Mouse (Mus musculus) liver, embryonic 16.5 days (tissue): ENCODE measurements around the gene 2510009E07Rik. TPM values are rescaled to one million over a fixed set of nuclear protein-coding genes. Genes with fewer than 3 reads are reported as not detected.
A peak's percentile ranks its signal among the peaks of the same experiment; 100 is the strongest.

Experiments
- ATAC-seq: fragments of 200-750 bp; cut with Nextera tagmentation; 2 replicates; pipeline ENCODE4 v1.8.0; 2017; ENCODE audit warnings: low read depth, mild to moderate bottlenecking, moderate number of reproducible peaks, moderate library complexity
- H3K27ac ChIP-seq: fragments of 300-500 bp; sonication (generic); 2 replicates; pipeline ENCODE4 v1.5.1; 2014; ENCODE audit warnings: mild to moderate bottlenecking, low read length
- H3K27me3 ChIP-seq: fragments of 300-500 bp; sonication (generic); 2 replicates; pipeline ENCODE4 v1.6.1; 2014; ENCODE audit warnings: low read depth, low read length, mixed read lengths; ENCODE audit not compliant: control insufficient read depth, insufficient read depth
- H3K36me3 ChIP-seq: fragments of 300-500 bp; sonication (generic); 2 replicates; pipeline ENCODE4 v1.6.1; 2014; ENCODE audit warnings: mild to moderate bottlenecking; ENCODE audit not compliant: control insufficient read depth, insufficient read depth
- H3K4me1 ChIP-seq: fragments of 300-500 bp; sonication (generic); 2 replicates; pipeline ENCODE4 v1.6.1; 2014; ENCODE audit warnings: low read depth, low read length, mixed read lengths; ENCODE audit not compliant: control insufficient read depth
- H3K4me2 ChIP-seq: fragments of 300-500 bp; sonication (generic); 2 replicates; pipeline ENCODE4 v1.6.1; 2014; ENCODE audit warnings: low read depth, low read length, mixed read lengths
- H3K4me3 ChIP-seq: fragments of 300-500 bp; sonication (generic); 2 replicates; pipeline ENCODE4 v1.5.1; 2014; ENCODE audit warnings: low read depth, mild to moderate bottlenecking, low read length
- H3K9ac ChIP-seq: fragments of 300-500 bp; sonication (generic); 2 replicates; pipeline ENCODE4 v1.6.1; 2014; ENCODE audit warnings: low read depth, low read length
- H3K9me3 ChIP-seq: fragments of 300-500 bp; sonication (generic); replicated peaks from 2 replicates; pipeline ENCODE4 v1.6.1; 2016; ENCODE audit warnings: low read length; ENCODE audit not compliant: control insufficient read depth
- WGBS: fragments of 180-500 bp; shearing (Covaris S2); extraction: QIAGEN DNeasy Blood & Tissue Kit; methylation state at CpG from one replicate; pipeline ENCODE4 v1.1.7; 2014; ENCODE audit not compliant: insufficient replicate concordance; 5-methylcytosine and 5-hydroxymethylcytosine counted together
- polyA plus RNA-seq: library from polyadenylated mRNA; unstranded; fragments of >200 nt; fragmentation: Nextera tagmentation; extraction: Ambion mirVana; gene quantifications from 2 replicates; pipeline ENCODE4 v1.2.1, GENCODE M21; 2015

2510009E07Rik gene
- 2.8 and 3.2 TPM in 2 replicates for polyA plus RNA-seq

GRCm38 (mm10) chr16:21694463-21695241, at the start of gene 2510009E07Rik:
2510009E07Rik (minus strand) TSS chr16:21694665.
- Histone ChIP-seq H3K9ac (peak within 1 kb of the TSS; percentile 65), H3K27me3 (peaks cover 26% of the 10 kb centered on the region), H3K4me3 (peak within 1 kb of the TSS; percentile 66), H3K27ac (peak within 1 kb of the TSS; percentile 52), H3K36me3 (no peaks in the 10 kb centered on the region), H3K4me2 (peak within 1 kb of the TSS; percentile 75), H3K9me3 (no peaks in the 10 kb centered on the region), H3K4me1 (no peaks in the 10 kb centered on the region)
- WGBS, result 1% methylated on average over 56 of the region's 61 CpGs
- ATAC-seq, result peak; percentile 84

- no peaks in the 10 kb centered on the region for H3K36me3 ChIP-seq
- H3K4me2 ChIP-seq, result no peak overlapping the region
- no peaks in the 10 kb centered on the region for H3K27me3 ChIP-seq
- no peak overlapping the region for H3K27ac ChIP-seq
- H3K4me3 ChIP-seq, result no peak overlapping the region
- no peak for ATAC-seq
- no peaks in the 10 kb centered on the region; the same call in 1 of the 2 replicates for H3K4me1 ChIP-seq
- WGBS, result 79% methylated on average over 6 of the region's 6 CpGs
- no peak overlapping the region for H3K9ac ChIP-seq
- H3K9me3 ChIP-seq, result no peaks in the 10 kb centered on the region
Measured at GRCm38 (mm10) chr16:21743401-21743800, 48.9 kb upstream of the 2510009E07Rik start.

DNA sequence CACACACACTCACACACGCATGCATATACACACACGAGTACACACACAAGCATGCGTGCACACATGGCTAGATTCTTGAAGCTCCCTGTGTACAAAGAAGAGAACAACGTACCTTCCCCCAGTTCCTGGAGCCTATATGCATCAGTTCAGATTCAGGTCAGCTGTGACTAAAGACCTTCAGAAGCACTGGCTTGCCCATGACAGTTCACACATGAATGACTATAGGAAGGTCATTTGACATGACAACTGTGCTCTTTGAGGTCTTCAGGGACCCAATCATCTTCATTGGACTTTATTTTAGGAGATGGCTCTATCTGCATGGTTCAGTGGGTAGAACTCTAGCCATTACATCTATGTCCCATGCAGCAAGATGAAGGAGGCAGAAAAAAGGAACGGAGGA, 48.4 kb upstream of the 2510009E07Rik start:
- WGBS, result 62% methylated on average over 5 of the region's 5 CpGs
- H3K9ac ChIP-seq, result no peak overlapping the region
- H3K4me2 ChIP-seq, result no peak overlapping the region
- H3K9me3 ChIP-seq, result no peaks in the 10 kb centered on the region
- ATAC-seq, result no peak
- H3K27me3 ChIP-seq, result no peaks in the 10 kb centered on the region
- no peak overlapping the region for H3K4me3 ChIP-seq
- H3K27ac ChIP-seq, result peak overlapping the region; percentile 30; the same call in 1 of the 2 replicates
- H3K36me3 ChIP-seq, result no peaks in the 10 kb centered on the region
- H3K4me1 ChIP-seq, result no peaks in the 10 kb centered on the region; the same call in 1 of the 2 replicates

- Histone ChIP-seq H3K4me3 (no peak overlapping the region), H3K27ac (peak overlapping the region; percentile 51), H3K36me3 (no peaks in the 10 kb centered on the region), H3K4me2 (no peak overlapping the region), H3K27me3 (no peaks in the 10 kb centered on the region), H3K9me3 (no peaks in the 10 kb centered on the region), H3K4me1 (no peaks in the 10 kb centered on the region; the same call in 1 of the 2 replicates), H3K9ac (no peak overlapping the region)
- ATAC-seq, result peak; percentile 69
- WGBS, result 35% methylated on average over 5 of the region's 5 CpGs
Measured at GRCm38 (mm10) chr16:21742191-21742870, 47.9 kb upstream of the 2510009E07Rik start.

DNA sequence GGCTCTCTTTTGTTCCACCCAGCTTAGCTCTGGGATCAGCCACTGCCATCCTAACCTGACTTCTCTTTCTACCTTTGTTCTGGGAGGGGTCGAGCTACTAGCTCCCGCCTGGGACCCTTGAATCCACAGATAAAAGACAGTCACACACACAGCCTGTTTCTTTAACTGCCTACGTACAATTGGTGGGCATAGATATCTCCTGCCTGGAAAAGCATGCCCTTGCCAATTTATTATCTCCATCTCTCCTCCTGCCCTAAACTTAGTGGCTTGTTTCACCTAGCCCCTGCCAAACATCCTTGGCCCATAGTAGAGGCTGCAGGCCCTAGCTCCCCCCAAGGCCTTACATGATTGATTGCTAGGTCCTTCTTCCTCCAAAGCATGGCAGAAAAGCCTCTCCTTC, 47.1 kb upstream of the 2510009E07Rik start:
- H3K4me3 ChIP-seq, result no peak overlapping the region
- H3K9ac ChIP-seq, result no peak overlapping the region
- 17% methylated on average over 3 of the region's 3 CpGs for WGBS
- no peaks in the 10 kb centered on the region for H3K36me3 ChIP-seq
- no peak overlapping the region for H3K4me2 ChIP-seq
- no peaks in the 10 kb centered on the region; the same call in 1 of the 2 replicates for H3K4me1 ChIP-seq
- no peaks in the 10 kb centered on the region for H3K27me3 ChIP-seq
- ATAC-seq, result peak; percentile 59
- H3K27ac ChIP-seq, result no peak overlapping the region
- no peaks in the 10 kb centered on the region for H3K9me3 ChIP-seq

GRCm38 (mm10) chr16:21735638-21736037, 41.2 kb upstream of the 2510009E07Rik start:
- Histone ChIP-seq H3K27ac (no peak overlapping the region), H3K4me3 (no peak overlapping the region), H3K27me3 (no peaks in the 10 kb centered on the region), H3K9ac (no peak overlapping the region), H3K4me2 (no peak overlapping the region), H3K36me3 (no peaks in the 10 kb centered on the region), H3K4me1 (no peaks in the 10 kb centered on the region; the same call in 1 of the 2 replicates), H3K9me3 (no peaks in the 10 kb centered on the region)
- 71% methylated on average over 1 of the region's 1 CpGs for WGBS
- ATAC-seq, result no peak

- Histone ChIP-seq H3K9me3 (no peaks in the 10 kb centered on the region), H3K27me3 (no peaks in the 10 kb centered on the region), H3K4me3 (peak overlapping the region; percentile 28; the same call in 1 of the 2 replicates), H3K4me2 (peak overlapping the region; percentile 40; the same call in 1 of the 2 replicates), H3K4me1 (no peaks in the 10 kb centered on the region), H3K27ac (no peak overlapping the region), H3K36me3 (no peaks in the 10 kb centered on the region), H3K9ac (no peak overlapping the region)
- 35% methylated on average over 10 of the region's 10 CpGs for WGBS
- ATAC-seq, result no peak
Measured at GRCm38 (mm10) chr16:21727897-21728364, 33.5 kb upstream of the 2510009E07Rik start.

DNA sequence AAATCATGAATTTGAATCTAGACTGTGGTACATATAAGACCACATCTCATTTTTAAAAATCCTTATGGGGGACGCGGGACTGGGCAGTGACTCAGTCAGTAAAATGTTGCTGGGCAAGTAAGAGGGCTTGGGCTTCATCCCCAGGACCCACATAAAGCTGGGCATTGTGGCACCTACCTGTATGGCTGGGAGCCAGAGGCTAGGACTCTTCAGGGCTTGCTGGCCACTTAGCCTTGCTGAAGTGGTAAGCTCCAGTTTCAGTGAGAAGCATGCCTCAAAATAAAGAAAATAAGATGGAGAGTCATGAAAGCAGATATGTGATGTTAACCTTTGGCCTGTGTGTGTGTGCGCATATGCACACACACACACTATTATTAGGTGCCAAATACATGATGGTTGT, 33.0 kb upstream of the 2510009E07Rik start:
- Histone ChIP-seq H3K4me1 (no peaks in the 10 kb centered on the region), H3K36me3 (no peaks in the 10 kb centered on the region), H3K9ac (no peak overlapping the region), H3K27ac (no peak overlapping the region), H3K4me3 (no peak overlapping the region), H3K9me3 (no peaks in the 10 kb centered on the region), H3K27me3 (no peaks in the 10 kb centered on the region), H3K4me2 (no peak overlapping the region)
- WGBS, result 76% methylated on average over 3 of the region's 3 CpGs
- no peak for ATAC-seq

GRCm38 (mm10) chr16:21724261-21724660, 29.8 kb upstream of the 2510009E07Rik start:
- Histone ChIP-seq H3K9ac (no peak overlapping the region), H3K4me3 (no peak overlapping the region), H3K27me3 (no peaks in the 10 kb centered on the region), H3K9me3 (no peaks in the 10 kb centered on the region), H3K4me1 (no peaks in the 10 kb centered on the region), H3K36me3 (no peaks in the 10 kb centered on the region), H3K27ac (no peak overlapping the region), H3K4me2 (no peak overlapping the region)
- WGBS, result 61% methylated on average over 1 of the region's 1 CpGs
- ATAC-seq, result no peak
